27 mouse cellular contexts compared by ENCODE assay signal in the genomic region with DNA sequence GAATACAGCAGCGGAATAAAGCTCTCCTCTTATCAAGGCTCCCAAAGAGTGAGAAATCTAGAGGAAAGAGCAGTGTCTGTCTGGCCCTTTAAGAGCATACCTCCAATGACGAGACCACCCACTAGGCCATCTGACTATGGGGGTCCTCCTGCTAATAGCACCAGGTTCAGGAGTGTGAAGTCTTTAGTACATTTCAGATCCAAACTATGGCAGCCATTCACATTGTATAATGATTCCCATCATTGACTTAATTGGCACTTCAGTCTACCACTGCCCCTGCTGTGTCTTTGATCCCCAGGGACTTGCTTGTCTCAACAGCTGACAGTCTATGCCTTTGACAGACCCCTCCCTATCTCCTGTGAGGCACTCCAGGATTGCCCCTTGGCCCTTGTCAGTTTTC.
A peak's percentile ranks its signal among the peaks of the same experiment; 100 is the strongest.
DNase-seq lines count a peak whose midpoint lies in the region; ATAC-seq lines count a peak whose summit lies in the region.
"Had no signal": no experiment of that assay in that cellular context is flagged by ENCODE, and none has a peak within 500 bp of the region (broad histone marks: within the 10 kb centered on the region; RNA-seq: fewer than 3 reads in every experiment).

No protein-coding gene starts in this region.

- H3K36me3 ChIP-seq in embryonic facial prominence, embryonic 11.5 days (replicated peaks; ENCODE audit: control insufficient read depth, insufficient read depth, low read depth, low read length) = no peaks in the 10 kb centered on the region
- H3K36me3 ChIP-seq in embryonic facial prominence, embryonic 10.5 days (replicated peaks) = no peaks in the 10 kb centered on the region
- no peaks in the 10 kb centered on the region for H3K36me3 ChIP-seq in hindbrain, embryonic 13.5 days
- no peaks in the 10 kb centered on the region for H3K36me3 ChIP-seq in hindbrain, embryonic 14.5 days (replicated peaks; ENCODE audit: control insufficient read depth, insufficient read depth)
- H3K36me3 ChIP-seq: embryonic facial prominence, embryonic 12.5 days; embryonic facial prominence, embryonic 15.5 days; heart, embryonic 10.5 days; heart, embryonic 13.5 days; intestine, embryonic 15.5 days had no signal

- no peak overlapping the region for H3K9ac ChIP-seq in embryonic facial prominence, embryonic 11.5 days (replicated peaks; ENCODE audit: low read length)
- no peak overlapping the region for H3K9ac ChIP-seq in hindbrain, embryonic 13.5 days
- H3K9ac ChIP-seq in hindbrain, embryonic 14.5 days = no peak overlapping the region
- H3K9ac ChIP-seq: embryonic facial prominence, embryonic 12.5 days; embryonic facial prominence, embryonic 15.5 days; heart, embryonic 13.5 days; intestine, embryonic 15.5 days had no signal

- DNase-seq in embryonic facial prominence, embryonic 11.5 days (ENCODE audit: low spot score) = no peak
- no peak for DNase-seq in embryonic facial prominence, embryonic 10.5 days (ENCODE audit: low spot score)
- no peak for DNase-seq in hindbrain, embryonic 14.5 days (ENCODE audit: low spot score)
- DNase-seq in ZHBTc4 (ENCODE audit: low read depth, low spot score) = peak; percentile 51
- peak; percentile 37 for DNase-seq in retina, postnatal 1 day
- DNase-seq in right cerebral cortex, postnatal 36 days (ENCODE audit: low spot score in 2 of 2) = no peak
- DNase-seq: adrenal gland, adult 8-10 months; adrenal gland, postnatal 25 days; B cell, adult 2 months; cerebellum, adult 18-20 months; cerebellum, adult 9-10 months; cerebellum, postnatal 14 days; embryo, embryonic 11 days; gastrocnemius, postnatal 25 days; heart, adult 2 months; heart, postnatal 14 days; heart, postnatal 4 days; kidney, adult 11 months had no signal

- no peak overlapping the region for H3K4me3 ChIP-seq in embryonic facial prominence, embryonic 11.5 days (ENCODE audit: low read depth, low read length)
- H3K4me3 ChIP-seq in embryonic facial prominence, embryonic 10.5 days = no peak overlapping the region
- H3K4me3 ChIP-seq in hindbrain, embryonic 13.5 days = no peak overlapping the region
- no peak overlapping the region for H3K4me3 ChIP-seq in hindbrain, embryonic 14.5 days (replicated peaks; ENCODE audit: low read length)
- H3K4me3 ChIP-seq: embryonic facial prominence, embryonic 12.5 days; embryonic facial prominence, embryonic 15.5 days; heart, adult 2 months; heart, embryonic 10.5 days; heart, embryonic 13.5 days; intestine, embryonic 15.5 days had no signal

- no peaks in the 10 kb centered on the region for H3K9me3 ChIP-seq in embryonic facial prominence, embryonic 11.5 days (replicated peaks; ENCODE audit: control insufficient read depth, low read length)
- no peaks in the 10 kb centered on the region for H3K9me3 ChIP-seq in embryonic facial prominence, embryonic 10.5 days
- H3K9me3 ChIP-seq in hindbrain, embryonic 13.5 days = no peaks in the 10 kb centered on the region
- H3K9me3 ChIP-seq in hindbrain, embryonic 14.5 days (ENCODE audit: control insufficient read depth, low read length) = no peaks in the 10 kb centered on the region
- H3K9me3 ChIP-seq: embryonic facial prominence, embryonic 12.5 days; embryonic facial prominence, embryonic 15.5 days; heart, embryonic 10.5 days; heart, embryonic 13.5 days; intestine, embryonic 15.5 days had no signal

- H3K4me2 ChIP-seq in embryonic facial prominence, embryonic 11.5 days (ENCODE audit: low read depth, low read length) = no peak overlapping the region
- H3K4me2 ChIP-seq in hindbrain, embryonic 13.5 days = no peak overlapping the region
- H3K4me2 ChIP-seq in hindbrain, embryonic 14.5 days (replicated peaks) = no peak overlapping the region
- H3K4me2 ChIP-seq: embryonic facial prominence, embryonic 12.5 days; embryonic facial prominence, embryonic 15.5 days; heart, embryonic 13.5 days; intestine, embryonic 15.5 days had no signal

- no peaks in the 10 kb centered on the region for H3K27me3 ChIP-seq in embryonic facial prominence, embryonic 11.5 days (ENCODE audit: control insufficient read depth, insufficient read depth, low read length)
- H3K27me3 ChIP-seq in embryonic facial prominence, embryonic 10.5 days (replicated peaks; ENCODE audit: low read depth, poor library complexity, severe bottlenecking) = no peaks in the 10 kb centered on the region
- no peaks in the 10 kb centered on the region for H3K27me3 ChIP-seq in hindbrain, embryonic 13.5 days
- H3K27me3 ChIP-seq in hindbrain, embryonic 14.5 days (ENCODE audit: control insufficient read depth, insufficient read depth, low read length) = no peaks in the 10 kb centered on the region
- H3K27me3 ChIP-seq: embryonic facial prominence, embryonic 12.5 days; embryonic facial prominence, embryonic 15.5 days; heart, embryonic 13.5 days; intestine, embryonic 15.5 days had no signal

- no peaks in the 10 kb centered on the region for H3K4me1 ChIP-seq in embryonic facial prominence, embryonic 11.5 days (ENCODE audit: control insufficient read depth, insufficient read depth, low read length)
- peaks cover 27% of the 10 kb centered on the region for H3K4me1 ChIP-seq in embryonic facial prominence, embryonic 10.5 days
- peaks cover 42% of the 10 kb centered on the region for H3K4me1 ChIP-seq in hindbrain, embryonic 13.5 days (replicated peaks)
- peaks cover 31% of the 10 kb centered on the region for H3K4me1 ChIP-seq in hindbrain, embryonic 14.5 days (replicated peaks; ENCODE audit: control insufficient read depth, insufficient read depth, low read length)
- H3K4me1 ChIP-seq: intestine, embryonic 15.5 days had no signal

- WGBS in embryonic facial prominence, embryonic 11.5 days = 55% methylated on average over 2 of the region's 2 CpGs
- 47% methylated on average over 2 of the region's 2 CpGs for WGBS in embryonic facial prominence, embryonic 10.5 days
- WGBS in hindbrain, embryonic 13.5 days = 57% methylated on average over 2 of the region's 2 CpGs
- WGBS in hindbrain, embryonic 14.5 days = 47% methylated on average over 2 of the region's 2 CpGs

- ATAC-seq in embryonic facial prominence, embryonic 11.5 days (replicated peaks; ENCODE audit: insufficient number of reproducible peaks, low FRiP score, low TSS enrichment, low read depth) = 0 out of 2 replicates have a peak, but pooled peaks have one; percentile 49
- no peak for ATAC-seq in hindbrain, embryonic 13.5 days (ENCODE audit: low FRiP score)
- no peak for ATAC-seq in hindbrain, embryonic 14.5 days (ENCODE audit: low FRiP score)
- ATAC-seq: activated CD4-positive, CD25-positive, alpha-beta regulatory T cell, adult 4 months; forebrain, embryonic 14.5 days; hindbrain, embryonic 16.5 days; intestine, embryonic 15.5 days had no signal

- H3K27ac ChIP-seq in embryonic facial prominence, embryonic 11.5 days (replicated peaks; ENCODE audit: low read depth, low read length) = no peak overlapping the region
- no peak overlapping the region for H3K27ac ChIP-seq in embryonic facial prominence, embryonic 10.5 days (replicated peaks)
- peak overlapping the region; percentile 10; the same call in 1 of the 2 replicates for H3K27ac ChIP-seq in hindbrain, embryonic 13.5 days
- no peak overlapping the region for H3K27ac ChIP-seq in hindbrain, embryonic 14.5 days
- H3K27ac ChIP-seq: embryonic facial prominence, embryonic 12.5 days; embryonic facial prominence, embryonic 15.5 days; heart, adult 2 months; heart, embryonic 10.5 days; heart, embryonic 13.5 days; intestine, embryonic 15.5 days had no signal

Comparison
In these comparisons a context has a peak if more than half of its experiments do, and no peak if none do; other contexts are left out.
1. DNase-seq: peak in ZHBTc4 (single experiment) and retina, postnatal 1 day (single experiment); none in embryonic facial prominence, embryonic 11.5 days (single experiment), embryonic facial prominence, embryonic 10.5 days (single experiment), hindbrain, embryonic 14.5 days (single experiment) and right cerebral cortex, postnatal 36 days (0 of 2).